Mouse (Mus musculus) intestine, postnatal 0 days (tissue): Measurements from ENCODE around the gene Ankrd66. TPM values are rescaled to one million over a fixed set of nuclear protein-coding genes. Genes with fewer than 3 reads are reported as not detected.

ENCODE experiments used
- ATAC-seq: fragments of 200-750 bp; cut with Nextera tagmentation; 2 replicates; pipeline ENCODE4 v1.8.0; 2017; ENCODE audit warnings: mild to moderate bottlenecking, moderate TSS enrichment, moderate library complexity
- H3K27ac ChIP-seq: fragments of 300-500 bp; sonication (generic); 2 replicates; pipeline ENCODE4 v1.5.1; 2014; ENCODE audit warnings: mild to moderate bottlenecking, low read depth, low read length, moderate library complexity
- H3K27me3 ChIP-seq: fragments of 300-500 bp; sonication (generic); replicated peaks from 2 replicates; pipeline ENCODE4 v1.6.1; 2014; ENCODE audit warnings: low read length, mixed read lengths; ENCODE audit not compliant: control insufficient read depth, insufficient read depth
- H3K36me3 ChIP-seq: fragments of 300-500 bp; sonication (generic); 2 replicates; pipeline ENCODE4 v1.6.1; 2014; ENCODE audit warnings: mild to moderate bottlenecking, moderate library complexity; ENCODE audit not compliant: control insufficient read depth, insufficient read depth
- H3K4me1 ChIP-seq: fragments of 300-500 bp; sonication (generic); replicated peaks from 2 replicates; pipeline ENCODE4 v1.6.1; 2014; ENCODE audit warnings: antibody characterized with exemption, low read length, mixed read lengths; ENCODE audit not compliant: control insufficient read depth, insufficient read depth
- H3K4me2 ChIP-seq: fragments of 300-500 bp; sonication (generic); replicated peaks from 2 replicates; pipeline ENCODE4 v1.6.1; 2014; ENCODE audit warnings: low read depth, mild to moderate bottlenecking, moderate library complexity
- H3K4me3 ChIP-seq: fragments of 300-500 bp; sonication (generic); 2 replicates; pipeline ENCODE4 v1.5.1; 2014; ENCODE audit warnings: low read depth, low read length
- H3K9ac ChIP-seq: fragments of 300-500 bp; sonication (generic); 2 replicates; pipeline ENCODE4 v1.6.1; 2014; ENCODE audit warnings: mild to moderate bottlenecking, low read depth, low read length
- H3K9me3 ChIP-seq: fragments of 300-500 bp; sonication (generic); 2 replicates; pipeline ENCODE4 v1.6.1; 2016; ENCODE audit warnings: mixed run types; ENCODE audit not compliant: control insufficient read depth
- CTCF ChIP-seq: sonication (generic); IDR thresholded peaks from 2 replicates; pipeline ENCODE4 v1.5.1; 2016; ENCODE audit warnings: low read depth, mild to moderate bottlenecking, control low read depth, antibody characterized with exemption, moderate library complexity
- WGBS: fragments of 180-500 bp; shearing (Covaris S2); extraction: QIAGEN DNeasy Blood & Tissue Kit; methylation state at CpG from one replicate; pipeline ENCODE4 v1.1.7; 2014; 5-methylcytosine and 5-hydroxymethylcytosine counted together
- polyA plus RNA-seq: library from polyadenylated mRNA; unstranded; fragments of >200 nt; fragmentation: Nextera tagmentation; extraction: Ambion mirVana; gene quantifications from 2 replicates; pipeline ENCODE4 v1.2.1, GENCODE M21; 2015

Ankrd66 gene
- polyA plus RNA-seq, 1 experiment from 2014 or later, result 0.83 TPM

GRCm38 (mm10) chr17:43581012-43581467 is 37.6 kb upstream of the Ankrd66 start:
- H3K9me3 ChIP-seq, result no peaks in the 10 kb centered on the region
- no peak overlapping the region for H3K9ac ChIP-seq
- peak overlapping the region; percentile 51 for H3K27ac ChIP-seq
- no peak overlapping the region for H3K4me3 ChIP-seq
- no peaks in the 10 kb centered on the region for H3K36me3 ChIP-seq
- peak; percentile 70 for ATAC-seq
- peak overlapping the region; percentile 33; the same call in 1 of the 2 replicates for H3K4me2 ChIP-seq
- no peak for TF ChIP-seq CTCF
- no peaks in the 10 kb centered on the region for H3K27me3 ChIP-seq
- H3K4me1 ChIP-seq, result peaks cover 6% of the 10 kb centered on the region
- WGBS, result 11% methylated on average over 8 of the region's 8 CpGs

DNA sequence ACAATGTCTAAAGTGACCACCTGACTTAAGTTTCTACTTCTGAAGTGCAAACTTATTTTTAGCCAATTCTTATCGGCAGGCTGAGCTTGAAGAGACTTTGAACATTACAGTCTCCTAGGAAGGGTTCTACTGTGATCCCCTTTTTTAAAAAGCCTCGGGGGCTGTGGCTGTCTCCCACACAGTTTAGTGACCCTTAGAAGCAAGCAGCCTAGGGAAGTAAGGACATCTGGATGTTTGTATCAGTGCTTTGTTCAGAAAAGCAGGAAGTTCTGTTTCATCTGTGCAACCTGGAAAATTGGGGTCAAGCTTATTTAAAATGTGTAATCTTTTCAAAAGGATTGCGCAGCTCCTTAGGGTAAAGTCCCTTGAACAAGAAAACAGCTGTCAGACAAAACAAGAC is 37.0 kb upstream of the Ankrd66 start:
- no peak for TF ChIP-seq CTCF
- ATAC-seq, result peak; percentile 46
- WGBS, result 15% methylated on average over 3 of the region's 3 CpGs
- Histone ChIP-seq H3K4me1 (peaks cover 6% of the 10 kb centered on the region), H3K4me3 (no peak overlapping the region), H3K36me3 (no peaks in the 10 kb centered on the region), H3K9me3 (no peaks in the 10 kb centered on the region), H3K9ac (no peak overlapping the region), H3K4me2 (peak overlapping the region; percentile 33; the same call in 1 of the 2 replicates), H3K27ac (peak overlapping the region; percentile 51), H3K27me3 (no peaks in the 10 kb centered on the region)

- ATAC-seq, result no peak
- H3K9ac ChIP-seq, result no peak overlapping the region
- H3K4me1 ChIP-seq, result no peaks in the 10 kb centered on the region
- H3K36me3 ChIP-seq, result no peaks in the 10 kb centered on the region
- no peak overlapping the region for H3K27ac ChIP-seq
- no peaks in the 10 kb centered on the region for H3K9me3 ChIP-seq
- 35% methylated on average over 3 of the region's 3 CpGs for WGBS
- H3K4me2 ChIP-seq, result no peak overlapping the region
- no peak overlapping the region for H3K4me3 ChIP-seq
- H3K27me3 ChIP-seq, result no peaks in the 10 kb centered on the region
- no peak for TF ChIP-seq CTCF
Observed at GRCm38 (mm10) chr17:43573624-43574073, 30.2 kb upstream of the Ankrd66 start.

GRCm38 (mm10) chr17:43569287-43569686 is 25.8 kb upstream of the Ankrd66 start:
- Histone ChIP-seq H3K9me3 (no peaks in the 10 kb centered on the region), H3K27ac (no peak overlapping the region), H3K4me1 (no peaks in the 10 kb centered on the region), H3K9ac (no peak overlapping the region), H3K4me3 (no peak overlapping the region), H3K4me2 (no peak overlapping the region), H3K27me3 (no peaks in the 10 kb centered on the region), H3K36me3 (no peaks in the 10 kb centered on the region)
- TF ChIP-seq CTCF, result no peak
- 74% methylated on average over 7 of the region's 7 CpGs for WGBS
- ATAC-seq, result no peak

DNA sequence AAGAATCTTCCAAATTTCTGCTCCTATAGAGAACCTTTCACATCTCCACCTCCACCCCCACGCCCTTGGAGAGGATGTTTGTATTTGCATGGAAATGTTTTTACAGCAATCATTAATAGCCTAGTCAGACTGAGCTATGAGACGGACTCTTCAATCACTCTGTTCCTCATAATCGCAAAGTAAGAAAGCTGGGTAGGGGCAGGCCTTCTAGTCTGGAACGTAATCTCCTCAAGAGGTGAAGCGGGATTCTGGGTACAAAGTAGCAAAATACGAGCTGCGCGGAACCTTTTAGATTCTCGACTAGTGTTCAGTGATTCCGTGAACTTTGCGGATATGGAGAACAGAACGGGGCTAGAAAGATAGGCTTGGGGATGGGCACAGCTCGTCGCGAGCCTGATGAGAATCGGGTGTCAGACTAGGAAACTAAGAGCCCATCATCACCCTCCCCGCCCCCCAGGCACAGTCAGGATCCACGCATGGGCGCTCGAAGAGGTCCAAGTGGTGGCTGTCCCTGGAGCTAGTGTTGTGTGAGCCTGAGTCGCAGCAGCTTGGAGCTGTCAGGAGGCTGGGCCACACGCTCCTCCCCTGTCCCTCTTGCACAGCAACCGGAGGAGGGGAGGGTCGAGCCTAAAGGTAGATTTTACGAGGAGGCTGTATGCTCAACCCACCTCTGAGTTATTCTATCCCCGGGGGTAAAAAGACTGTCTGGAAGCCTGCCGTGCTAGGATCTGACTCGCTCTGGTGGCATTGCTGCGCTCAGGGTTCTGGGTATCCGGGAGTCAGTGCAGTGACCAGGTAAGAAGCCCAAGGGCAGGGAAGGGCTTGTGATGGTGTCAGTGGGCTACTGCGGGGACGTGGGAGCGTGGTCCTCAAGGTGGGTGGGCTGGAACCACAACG is 24.8 kb upstream of the Ankrd66 start, which contains the start of gene Pla2g7:
Pla2g7 (plus strand) TSS at position 107 of the 897 bp plus-strand sequence.
- peak within 1 kb of the TSS; percentile 87 for H3K4me2 ChIP-seq
- ATAC-seq, result peak; percentile 29; the same call in 1 of the 2 replicates
- no peaks in the 10 kb centered on the region for H3K4me1 ChIP-seq
- no peaks in the 10 kb centered on the region for H3K36me3 ChIP-seq
- peak within 1 kb of the TSS; percentile 44 for H3K4me3 ChIP-seq
- H3K27me3 ChIP-seq, result no peaks in the 10 kb centered on the region
- H3K9ac ChIP-seq, result peak within 1 kb of the TSS; percentile 54
- 1% methylated on average over 34 of the region's 34 CpGs for WGBS
- TF ChIP-seq CTCF, result no peak
- H3K9me3 ChIP-seq, result no peaks in the 10 kb centered on the region
- peak within 1 kb of the TSS; percentile 46 for H3K27ac ChIP-seq

- no peaks in the 10 kb centered on the region for H3K4me1 ChIP-seq
- 19% methylated on average over 12 of the region's 12 CpGs for WGBS
- no peaks in the 10 kb centered on the region for H3K27me3 ChIP-seq
- no peak overlapping the region for H3K9ac ChIP-seq
- H3K27ac ChIP-seq, result no peak overlapping the region
- H3K36me3 ChIP-seq, result no peaks in the 10 kb centered on the region
- no peak for ATAC-seq
- TF ChIP-seq CTCF, result no peak
- peak overlapping the region; percentile 87 for H3K4me2 ChIP-seq
- no peaks in the 10 kb centered on the region for H3K9me3 ChIP-seq
- peak overlapping the region; percentile 44; the same call in 1 of the 2 replicates for H3K4me3 ChIP-seq
Observed at GRCm38 (mm10) chr17:43567593-43567991, 24.2 kb upstream of the Ankrd66 start.
